Mouse (Mus musculus) adrenal gland, postnatal 14 days (tissue): ENCODE results near the gene H2-D1. TPM values are rescaled to one million over a fixed set of nuclear protein-coding genes. Genes with fewer than 3 reads are reported as not detected.
A peak's percentile ranks its signal among the peaks of the same experiment; 100 is the strongest.
"Not testable (repeated sequence)": the region's sequence is repeated elsewhere in the genome, so short reads cannot be mapped to it uniquely, and the experiment has no call there.

Source experiments
- DNase-seq: peaks from one replicate; pipeline ENCODE4 v3.0.0; 2021; ENCODE audit warnings: mixed read lengths
- total RNA-seq: library from RNA; stranded (reverse); gene quantifications from 2 replicates; pipeline ENCODE4 v1.2.3, GENCODE M21; 2021

H2-D1 gene
- total RNA-seq, 1 experiment from 2014 or later = 93.3 TPM

- no peak for DNase-seq
These were observed 5.2 kb upstream of the H2-D1 start for GRCm38 (mm10) chr17:35257378-35257777.

GRCm38 (mm10) chr17:35257824-35258491 is 4.6 kb upstream of the H2-D1 start:
- DNase-seq = peak; percentile 95

- DNase-seq = peak; percentile 66
These were observed 3.7 kb upstream of the H2-D1 start for GRCm38 (mm10) chr17:35258492-35259478.

GRCm38 (mm10) chr17:35259621-35260020 is 2.9 kb upstream of the H2-D1 start:
- no peak for DNase-seq

GRCm38 (mm10) chr17:35261651-35262050 is 879 bp upstream of the H2-D1 start:
- DNase-seq = no peak

- peak; percentile 59 for DNase-seq
These were observed 973 bp downstream of the H2-D1 start for GRCm38 (mm10) chr17:35263523-35263883.

GRCm38 (mm10) chr17:35267399-35268086 is 5.0 kb downstream of the H2-D1 start:
- no peak for DNase-seq

- DNase-seq = peak; percentile 84
These were observed 7.3 kb downstream of the H2-D1 start for GRCm38 (mm10) chr17:35269653-35270347.

- no peak for DNase-seq
These were observed 9.7 kb downstream of the H2-D1 start for GRCm38 (mm10) chr17:35272249-35272648.

- DNase-seq = peak; percentile 94
These were observed 12.2 kb downstream of the H2-D1 start for GRCm38 (mm10) chr17:35274770-35275169.

GRCm38 (mm10) chr17:35276304-35276864 is 13.9 kb downstream of the H2-D1 start:
- DNase-seq = no peak

GRCm38 (mm10) chr17:35278049-35278448 is 15.5 kb downstream of the H2-D1 start:
- DNase-seq = no peak

- no peak for DNase-seq
These were observed 16.6 kb downstream of the H2-D1 start for GRCm38 (mm10) chr17:35278957-35279688.

GRCm38 (mm10) chr17:35280276-35280675 is 17.7 kb downstream of the H2-D1 start:
- no peak for DNase-seq

GRCm38 (mm10) chr17:35285431-35285830 is 22.9 kb downstream of the H2-D1 start:
- no peak for DNase-seq

- peak; percentile 77 for DNase-seq
These were observed 33.3 kb downstream of the H2-D1 start for GRCm38 (mm10) chr17:35295796-35296195.

GRCm38 (mm10) chr17:35300261-35300945 is 37.9 kb downstream of the H2-D1 start:
- not testable (repeated sequence) for DNase-seq

GRCm38 (mm10) chr17:35301645-35302258 is 39.2 kb downstream of the H2-D1 start:
- peak; percentile 97 for DNase-seq

- no peak for DNase-seq
These were observed 40.7 kb downstream of the H2-D1 start for GRCm38 (mm10) chr17:35303271-35303670.
